Mouse (Mus musculus) adrenal gland, adult 18-20 months (tissue): ENCODE results near the gene Ppp2r1b. TPM values are rescaled to one million over a fixed set of nuclear protein-coding genes. Genes with fewer than 3 reads are reported as not detected.

Experiments used
- DNase-seq, 2 experiments: peaks; one replicate each; pipeline ENCODE4 v3.0.0; 2021 to 2022; ENCODE audit warnings: low spot score in 2 of 2
- total RNA-seq, 2 experiments: library from RNA; stranded (reverse); gene quantifications; 1 replicate in 1 of 2; 2 replicates in 1 of 2; pipeline ENCODE4 v1.2.3; 2021

Ppp2r1b gene
- total RNA-seq, 2 experiments from 2014 or later, result 44.3 to 64.2 TPM

DNA sequence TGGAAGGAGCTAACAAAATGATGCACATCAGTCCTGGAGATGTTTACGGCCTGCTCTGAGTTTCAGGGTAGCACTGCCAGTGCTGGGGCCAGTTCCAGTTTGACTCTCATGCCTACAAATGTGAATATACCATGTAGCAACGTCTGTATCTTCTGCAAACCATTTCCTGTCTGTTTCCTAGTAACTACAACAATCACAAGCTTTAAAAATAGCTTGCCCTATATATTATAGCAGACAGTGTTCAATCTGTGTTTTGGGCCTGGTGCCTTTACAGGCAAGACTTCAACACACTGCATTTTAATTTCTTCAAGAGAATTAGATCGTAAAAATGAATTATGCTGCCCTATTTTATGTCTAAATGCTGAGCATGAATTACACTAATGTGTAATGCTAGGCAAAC, 60.2 kb downstream of the Ppp2r1b start:
- DNase-seq, result no peak

DNA sequence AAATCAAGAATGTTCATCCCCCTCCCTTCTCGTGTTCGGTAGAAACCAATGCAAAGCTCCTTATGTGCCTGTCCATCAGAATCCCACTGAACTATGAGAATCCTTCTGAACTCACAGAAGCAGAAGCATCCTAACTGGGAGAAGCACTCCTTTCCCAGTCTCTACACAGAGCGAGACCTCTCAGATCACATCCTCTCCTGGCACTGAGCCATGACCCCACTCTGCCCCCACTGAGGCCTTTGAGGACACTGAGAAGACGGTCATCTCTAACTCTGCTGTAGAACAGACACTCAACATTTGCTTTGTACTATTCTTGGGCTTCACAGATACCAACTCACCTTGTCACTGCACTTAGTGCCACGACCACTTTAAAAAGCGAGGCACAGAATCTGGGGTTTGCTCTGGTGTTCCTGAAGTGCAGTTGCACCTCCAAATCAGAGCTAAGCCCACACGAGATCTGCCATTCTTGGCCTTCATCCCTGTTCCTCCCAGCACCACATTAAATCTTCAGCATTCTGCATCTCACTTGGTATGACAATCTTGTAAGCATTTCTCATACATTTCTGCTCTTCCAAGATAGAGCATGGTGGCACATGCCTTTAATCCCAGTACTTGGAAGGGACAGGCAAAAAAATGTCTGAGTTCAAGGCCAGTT, 66.9 kb downstream of the Ppp2r1b start:
- DNase-seq, result no peak

GRCm38 (mm10) chr9:50918131-50918530, 73.0 kb downstream of the Ppp2r1b start:
- DNase-seq, result no peak

GRCm38 (mm10) chr9:50919554-50919953, 74.5 kb downstream of the Ppp2r1b start:
- no peak for DNase-seq

- DNase-seq, result no peak
Observed at GRCm38 (mm10) chr9:50920933-50921895, 76.1 kb downstream of the Ppp2r1b start.

DNA sequence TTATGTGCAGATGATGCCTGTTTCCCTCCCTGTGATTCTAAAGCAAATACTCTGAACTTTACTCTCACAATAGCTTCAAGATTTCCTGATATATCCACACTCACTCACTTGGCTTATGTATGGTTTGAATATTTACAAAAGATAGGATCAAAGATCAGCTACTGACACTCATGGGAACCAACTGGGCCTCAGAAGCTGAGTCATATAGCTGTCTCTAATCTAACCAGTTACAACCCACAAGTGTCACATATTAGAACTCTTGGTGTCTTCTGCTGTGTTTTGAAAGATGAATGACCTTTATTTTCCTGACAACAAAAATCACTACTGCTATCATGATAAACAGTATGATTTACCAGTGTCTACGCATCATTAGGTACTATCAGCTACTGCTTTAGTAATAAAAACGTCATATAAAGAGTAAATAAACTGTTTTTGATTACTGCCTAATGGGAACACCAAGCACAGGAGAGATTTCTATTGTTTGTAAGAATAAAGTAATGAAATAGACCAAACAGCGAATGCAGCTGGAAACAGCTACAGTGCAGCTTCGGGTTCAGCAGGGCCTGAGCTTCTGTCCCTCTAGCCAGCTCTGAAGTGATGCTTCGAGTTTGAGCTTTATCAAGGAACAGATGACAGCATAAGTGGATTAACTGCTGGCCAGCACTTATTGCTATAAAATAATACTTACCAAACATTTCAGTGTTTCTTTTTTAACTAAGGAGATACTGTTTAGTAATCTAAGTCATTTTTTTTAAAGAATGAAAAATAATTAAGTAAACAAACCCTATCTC, 77.5 kb downstream of the Ppp2r1b start:
- DNase-seq, result no peak

GRCm38 (mm10) chr9:50924454-50924853, 79.4 kb downstream of the Ppp2r1b start:
- DNase-seq, result no peak

DNA sequence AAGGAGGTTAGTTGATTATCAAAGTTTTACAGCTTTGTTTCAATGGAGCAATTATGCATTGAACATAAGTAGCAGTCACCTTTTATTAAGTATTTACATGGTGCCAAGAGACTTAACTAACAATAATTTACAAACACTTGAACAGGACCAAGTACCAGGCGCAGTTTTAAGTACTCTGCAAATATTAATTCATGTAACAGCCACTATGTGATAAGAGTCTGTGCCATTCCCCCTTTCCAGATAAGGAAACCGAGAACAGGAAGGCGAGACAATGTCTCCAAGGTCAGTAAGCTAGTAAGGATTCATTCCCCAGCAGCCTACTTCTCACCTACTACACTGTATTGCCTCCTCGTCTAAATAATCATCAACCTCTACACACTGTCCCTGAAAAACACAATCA, 80.7 kb downstream of the Ppp2r1b start:
- no peak for DNase-seq

DNA sequence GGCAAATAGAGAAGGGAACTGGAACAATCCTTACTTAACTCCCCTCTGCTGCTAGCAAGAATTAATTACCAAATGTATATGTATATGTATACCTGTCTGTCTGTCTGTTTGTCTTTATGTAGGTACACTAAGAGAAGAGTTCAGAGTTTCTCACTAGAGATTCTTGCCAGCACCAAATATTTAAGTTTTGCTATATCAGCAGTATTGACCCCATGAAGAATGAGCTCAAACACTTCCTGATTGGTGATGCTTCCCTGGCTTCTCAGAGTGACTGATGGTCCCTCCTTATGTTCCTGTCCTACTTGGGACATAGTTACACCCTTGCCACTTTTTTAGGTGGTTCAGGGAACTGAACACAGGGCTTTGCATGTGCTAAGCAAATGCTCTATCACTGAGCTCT, 84.9 kb downstream of the Ppp2r1b start:
- DNase-seq, result no peak

- DNase-seq, result no peak
Observed at GRCm38 (mm10) chr9:50941804-50942401, 96.8 kb downstream of the Ppp2r1b start.

DNA sequence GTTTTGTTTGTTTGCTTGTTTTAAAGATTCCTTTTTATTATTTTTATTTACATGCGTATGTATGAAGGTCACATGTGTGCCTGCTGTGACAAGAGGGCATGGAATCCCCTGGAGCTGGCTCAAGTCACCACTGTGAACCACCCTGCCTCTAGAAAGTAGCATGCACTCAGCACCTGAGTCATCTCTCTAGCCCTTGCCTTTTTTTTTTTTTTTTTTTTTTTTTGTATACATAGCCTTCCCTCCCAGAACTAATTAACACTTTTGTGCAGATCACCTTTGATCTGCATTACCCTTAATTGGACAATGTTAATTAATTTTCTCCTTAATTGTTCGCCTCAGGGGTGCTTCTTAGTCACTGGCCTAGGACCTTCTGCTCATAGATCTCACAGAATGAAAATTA, 97.6 kb downstream of the Ppp2r1b start:
- DNase-seq, result no peak

Other genes starting within 250 kb of the Ppp2r1b start
- 100 to 1,000 TPM; 260 to 414 TPM for gene Sdhd, start 241.5 kb upstream of the Ppp2r1b start, total RNA-seq
- gene Timm8b, start 241.4 kb upstream of the Ppp2r1b start, total RNA-seq, result 100 to 1,000 TPM; 210 to 223 TPM
- 1 to 10 TPM; 1.2 to 2.1 TPM for gene Pih1d2, start 228.0 kb upstream of the Ppp2r1b start, total RNA-seq
- gene Nkapd1, start 227.8 kb upstream of the Ppp2r1b start, total RNA-seq, result 10 to 100 TPM; 24.5 to 25.6 TPM
- gene Dlat, start 185.5 kb upstream of the Ppp2r1b start, total RNA-seq, result 100 to 1,000 TPM; 164 to 320 TPM
- gene Dixdc1, start 105.8 kb upstream of the Ppp2r1b start, total RNA-seq, result 1 to 10 TPM; 5.4 to 7.7 TPM
- gene 2310030G06Rik, start 98.8 kb upstream of the Ppp2r1b start, total RNA-seq, result 1 to 10 TPM; 5.1 to 5.4 TPM
- 10 to 100 TPM; 26.1 to 89.2 TPM for gene Cryab, start 94.0 kb upstream of the Ppp2r1b start, total RNA-seq
- gene Hspb2, start 92.9 kb upstream of the Ppp2r1b start, total RNA-seq, result 1 to 10 TPM; 1.7 to 3.4 TPM
- gene Fdxacb1, start 77.1 kb upstream of the Ppp2r1b start, total RNA-seq, result 1 to 10 TPM; 4.5 to 5.6 TPM
- gene Alg9, start 70.3 kb upstream of the Ppp2r1b start, total RNA-seq, result 10 to 100 TPM; 22.2 to 30.1 TPM
- gene 1110032A03Rik, start 69.8 kb upstream of the Ppp2r1b start, total RNA-seq, result 10 to 100 TPM; 47.5 to 69.0 TPM
- gene Sik2, start 163.8 kb downstream of the Ppp2r1b start, total RNA-seq, result 100 to 1,000 TPM; 120 to 197 TPM
- not detected for gene Btg4, start 215.6 kb downstream of the Ppp2r1b start, total RNA-seq
- 1 to 10 TPM; 4.3 to 4.8 TPM for gene Layn, start 231.8 kb downstream of the Ppp2r1b start, total RNA-seq